Mouse (Mus musculus) heart, embryonic 11.5 days (tissue): ENCODE data around the gene Mrps27. TPM values are rescaled to one million over a fixed set of nuclear protein-coding genes. Genes with fewer than 3 reads are reported as not detected.

Source experiments
- ATAC-seq: fragments of 200-750 bp; cut with Nextera tagmentation; replicated peaks from 2 replicates; pipeline ENCODE4 v1.8.0; 2017; ENCODE audit warnings: moderate library complexity; ENCODE audit not compliant: insufficient number of reproducible peaks, low FRiP score, low TSS enrichment
- H3K27ac ChIP-seq: fragments of 300-500 bp; sonication (generic); 2 replicates; pipeline ENCODE4 v1.5.1; 2014; ENCODE audit warnings: mild to moderate bottlenecking, low read depth, low read length
- H3K27me3 ChIP-seq: fragments of 300-500 bp; sonication (generic); 2 replicates; pipeline ENCODE4 v1.6.1; 2014; ENCODE audit warnings: mild to moderate bottlenecking, low read length, mixed read lengths; ENCODE audit not compliant: control insufficient read depth, insufficient read depth
- H3K36me3 ChIP-seq: fragments of 300-500 bp; sonication (generic); 2 replicates; pipeline ENCODE4 v1.6.1; 2014; ENCODE audit warnings: mild to moderate bottlenecking, low read length, moderate library complexity, mixed read lengths; ENCODE audit not compliant: control insufficient read depth, insufficient read depth
- H3K4me1 ChIP-seq: fragments of 300-500 bp; sonication (generic); 2 replicates; pipeline ENCODE4 v1.6.1; 2014; ENCODE audit warnings: low read length; ENCODE audit not compliant: control insufficient read depth, insufficient read depth
- H3K4me2 ChIP-seq: fragments of 300-500 bp; sonication (generic); 2 replicates; pipeline ENCODE4 v1.6.1; 2014; ENCODE audit warnings: mild to moderate bottlenecking, moderate library complexity
- H3K4me3 ChIP-seq: fragments of 300-500 bp; sonication (generic); 2 replicates; pipeline ENCODE4 v1.5.1; 2014; ENCODE audit warnings: low read depth, low read length
- H3K9ac ChIP-seq: fragments of 300-500 bp; sonication (generic); 2 replicates; pipeline ENCODE4 v1.6.1; 2014; ENCODE audit warnings: mild to moderate bottlenecking, low read depth, low read length, moderate library complexity
- H3K9me3 ChIP-seq: fragments of 300-500 bp; sonication (generic); replicated peaks from 2 replicates; pipeline ENCODE4 v1.6.1; 2016; ENCODE audit warnings: low read length; ENCODE audit not compliant: control insufficient read depth
- WGBS: fragments of 180-500 bp; shearing (Covaris S2); extraction: QIAGEN DNeasy Blood & Tissue Kit; methylation state at CpG from one replicate; pipeline ENCODE4 v1.1.7; 2014; ENCODE audit not compliant: insufficient replicate concordance; 5-methylcytosine and 5-hydroxymethylcytosine counted together
- polyA plus RNA-seq: library from polyadenylated mRNA; unstranded; fragments of >200 nt; fragmentation: Nextera tagmentation; extraction: Ambion mirVana; gene quantifications from 2 replicates; pipeline ENCODE4 v1.2.1, GENCODE M21; 2014

Gene Mrps27
- polyA plus RNA-seq, 1 experiment from 2014 or later = 73.1 TPM

DNA sequence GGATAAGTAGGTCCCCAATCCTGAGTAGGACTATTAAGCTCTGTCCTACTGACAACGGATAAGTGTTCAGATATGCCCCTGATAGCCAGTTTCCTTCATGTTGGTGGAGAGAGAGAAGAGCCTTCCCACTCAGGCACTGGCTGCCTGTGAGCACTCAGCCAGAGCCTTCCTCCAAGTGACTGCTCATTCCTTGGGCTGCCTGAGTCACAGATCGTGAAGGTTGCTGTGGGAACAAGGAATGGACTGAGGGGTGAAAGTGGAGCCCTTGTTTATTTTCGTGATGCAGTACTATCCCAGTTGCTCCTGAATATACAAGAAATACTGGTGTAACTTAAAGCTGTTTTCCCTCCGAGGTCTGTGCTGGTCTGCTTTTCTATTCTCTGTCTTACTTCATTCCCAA lies 54.8 kb downstream of the Mrps27 start:
- no peak for ATAC-seq
- H3K27me3 ChIP-seq = no peaks in the 10 kb centered on the region
- no peak overlapping the region for H3K9ac ChIP-seq
- no peak overlapping the region for H3K4me2 ChIP-seq
- H3K27ac ChIP-seq = no peak overlapping the region
- 58% methylated on average over 4 of the region's 4 CpGs for WGBS
- peaks cover 8% of the 10 kb centered on the region for H3K4me1 ChIP-seq
- H3K9me3 ChIP-seq = no peaks in the 10 kb centered on the region
- no peak overlapping the region for H3K4me3 ChIP-seq
- H3K36me3 ChIP-seq = no peaks in the 10 kb centered on the region

DNA sequence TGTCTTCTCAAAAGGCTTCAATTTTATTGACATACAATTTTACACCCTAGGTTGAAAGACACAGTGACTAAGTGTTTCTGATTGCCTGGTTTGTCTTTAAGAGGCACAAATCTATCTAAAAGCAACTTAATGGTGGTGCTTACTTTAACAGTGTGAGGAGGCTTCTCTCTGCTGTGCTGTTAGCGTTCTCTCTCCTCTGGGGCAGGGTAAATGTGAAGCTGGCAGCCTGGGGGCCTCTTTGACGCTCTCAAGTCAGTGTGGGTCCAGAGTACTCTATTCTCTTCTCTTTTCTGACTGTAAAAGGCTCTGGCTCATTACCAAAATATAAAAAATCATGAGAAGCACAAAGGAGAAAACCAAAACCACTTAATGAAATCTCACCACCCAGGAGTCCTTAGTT lies 64.6 kb downstream of the Mrps27 start:
- H3K4me2 ChIP-seq = no peak overlapping the region
- H3K9ac ChIP-seq = no peak overlapping the region
- no peak for ATAC-seq
- no peak overlapping the region for H3K4me3 ChIP-seq
- WGBS = 59% methylated on average over 2 of the region's 2 CpGs
- H3K36me3 ChIP-seq = peaks cover 7% of the 10 kb centered on the region; the same call in 1 of the 2 replicates
- no peaks in the 10 kb centered on the region for H3K9me3 ChIP-seq
- H3K27me3 ChIP-seq = no peaks in the 10 kb centered on the region
- H3K27ac ChIP-seq = no peak overlapping the region
- H3K4me1 ChIP-seq = 0 out of 2 replicates have a peak, but pooled peaks cover 4% of the 10 kb centered on the region

- Histone ChIP-seq H3K27me3 (no peaks in the 10 kb centered on the region), H3K27ac (no peak overlapping the region), H3K9me3 (no peaks in the 10 kb centered on the region), H3K9ac (no peak overlapping the region), H3K4me1 (0 out of 2 replicates have a peak, but pooled peaks cover 6% of the 10 kb centered on the region), H3K36me3 (peaks cover 7% of the 10 kb centered on the region; the same call in 1 of the 2 replicates), H3K4me2 (no peak overlapping the region), H3K4me3 (no peak overlapping the region)
- no peak for ATAC-seq
- WGBS = 80% methylated on average over 14 of the region's 14 CpGs
Measured at GRCm38 (mm10) chr13:99410611-99411515, 66.3 kb downstream of the Mrps27 start.

GRCm38 (mm10) chr13:99411761-99412160 lies 67.2 kb downstream of the Mrps27 start:
- Histone ChIP-seq H3K9me3 (no peaks in the 10 kb centered on the region), H3K4me1 (0 out of 2 replicates have a peak, but pooled peaks cover 6% of the 10 kb centered on the region), H3K4me2 (no peak overlapping the region), H3K27me3 (no peaks in the 10 kb centered on the region), H3K27ac (no peak overlapping the region), H3K9ac (no peak overlapping the region), H3K36me3 (peaks cover 7% of the 10 kb centered on the region; the same call in 1 of the 2 replicates), H3K4me3 (no peak overlapping the region)
- ATAC-seq = no peak
- WGBS = 88% methylated on average over 3 of the region's 3 CpGs

DNA sequence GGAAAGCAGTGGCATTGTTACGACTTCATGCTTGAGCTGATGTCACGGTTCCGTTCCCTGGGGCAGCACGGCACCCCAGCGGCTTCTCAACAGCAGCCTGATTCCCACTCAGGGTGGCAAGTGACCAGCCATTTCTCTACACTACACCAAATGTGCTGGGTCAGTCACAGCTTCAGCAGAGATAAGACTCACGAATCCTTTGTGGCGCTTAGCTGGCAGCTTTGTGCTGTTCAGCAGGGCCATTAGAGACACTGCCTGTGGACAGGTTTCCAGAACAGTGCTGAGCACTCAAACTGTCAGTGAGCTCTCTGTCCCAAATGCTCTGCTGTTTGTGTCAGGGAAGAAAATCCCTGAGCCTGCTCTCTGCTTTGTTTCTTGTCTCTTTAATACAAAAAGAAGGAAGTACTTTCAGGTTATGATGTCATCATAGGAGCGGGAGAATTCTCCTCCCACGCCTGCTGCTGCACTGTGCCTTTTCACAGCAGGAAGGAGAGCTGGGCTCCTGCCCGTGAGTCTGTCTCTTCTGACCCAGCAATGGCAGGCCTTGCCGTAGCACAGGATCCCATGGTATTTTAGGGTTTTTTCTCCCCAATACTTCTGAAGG lies 68.0 kb downstream of the Mrps27 start:
- Histone ChIP-seq H3K4me2 (no peak overlapping the region), H3K9me3 (no peaks in the 10 kb centered on the region), H3K27me3 (no peaks in the 10 kb centered on the region), H3K36me3 (peaks cover 7% of the 10 kb centered on the region; the same call in 1 of the 2 replicates), H3K27ac (peak overlapping the region; percentile 51), H3K9ac (0 out of 2 replicates have a peak overlapping the region, but pooled peaks have one; percentile 6), H3K4me3 (no peak overlapping the region), H3K4me1 (0 out of 2 replicates have a peak, but pooled peaks cover 6% of the 10 kb centered on the region)
- no peak for ATAC-seq
- 49% methylated on average over 11 of the region's 11 CpGs for WGBS

GRCm38 (mm10) chr13:99413481-99414351 lies 69.1 kb downstream of the Mrps27 start:
- Histone ChIP-seq H3K4me3 (no peak overlapping the region), H3K27me3 (no peaks in the 10 kb centered on the region), H3K9ac (no peak overlapping the region), H3K9me3 (no peaks in the 10 kb centered on the region), H3K27ac (no peak overlapping the region), H3K4me1 (0 out of 2 replicates have a peak, but pooled peaks cover 9% of the 10 kb centered on the region), H3K36me3 (peaks cover 7% of the 10 kb centered on the region; the same call in 1 of the 2 replicates), H3K4me2 (no peak overlapping the region)
- WGBS = 67% methylated on average over 13 of the region's 13 CpGs
- ATAC-seq = no peak

GRCm38 (mm10) chr13:99414352-99414742 lies 69.8 kb downstream of the Mrps27 start:
- Histone ChIP-seq H3K36me3 (peaks cover 7% of the 10 kb centered on the region; the same call in 1 of the 2 replicates), H3K27ac (no peak overlapping the region), H3K27me3 (no peaks in the 10 kb centered on the region), H3K4me3 (no peak overlapping the region), H3K4me1 (peaks cover 16% of the 10 kb centered on the region), H3K4me2 (no peak overlapping the region), H3K9me3 (no peaks in the 10 kb centered on the region), H3K9ac (no peak overlapping the region)
- no peak for ATAC-seq
- 61% methylated on average over 10 of the region's 10 CpGs for WGBS

DNA sequence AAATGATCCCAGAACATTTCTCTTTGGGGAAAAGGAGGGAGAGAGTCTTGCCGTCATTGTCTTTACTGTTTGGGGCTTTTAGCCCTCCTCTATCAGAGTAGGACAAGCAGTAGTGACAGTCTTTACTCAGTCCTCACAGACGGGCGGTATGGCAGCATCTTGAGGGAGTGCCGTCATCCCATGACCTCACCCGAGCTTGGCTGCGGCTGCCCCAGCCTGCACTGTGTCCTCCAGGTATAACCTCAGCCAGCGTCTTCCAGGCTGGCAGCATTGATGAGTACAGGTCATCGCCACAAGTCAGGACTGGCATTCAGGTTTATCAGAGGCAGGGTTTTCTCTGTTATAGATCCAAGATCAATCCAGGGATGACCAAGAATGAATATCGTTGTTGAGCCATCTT lies 72.0 kb downstream of the Mrps27 start:
- peaks cover 24% of the 10 kb centered on the region for H3K4me1 ChIP-seq
- ATAC-seq = no peak
- no peaks in the 10 kb centered on the region for H3K27me3 ChIP-seq
- H3K9ac ChIP-seq = no peak overlapping the region
- H3K4me3 ChIP-seq = no peak overlapping the region
- H3K36me3 ChIP-seq = peaks cover 7% of the 10 kb centered on the region; the same call in 1 of the 2 replicates
- no peak overlapping the region for H3K4me2 ChIP-seq
- 60% methylated on average over 9 of the region's 9 CpGs for WGBS
- H3K9me3 ChIP-seq = no peaks in the 10 kb centered on the region
- no peak overlapping the region for H3K27ac ChIP-seq
